Mouse (Mus musculus): ENCODE data around the gene Frmd4b. TPM values are rescaled to one million over a fixed set of nuclear protein-coding genes. Genes with fewer than 3 reads are reported as not detected.

Gene Frmd4b
- total RNA-seq, 2 experiments from 2014 or later = 21.6 to 24.3 TPM

DNA sequence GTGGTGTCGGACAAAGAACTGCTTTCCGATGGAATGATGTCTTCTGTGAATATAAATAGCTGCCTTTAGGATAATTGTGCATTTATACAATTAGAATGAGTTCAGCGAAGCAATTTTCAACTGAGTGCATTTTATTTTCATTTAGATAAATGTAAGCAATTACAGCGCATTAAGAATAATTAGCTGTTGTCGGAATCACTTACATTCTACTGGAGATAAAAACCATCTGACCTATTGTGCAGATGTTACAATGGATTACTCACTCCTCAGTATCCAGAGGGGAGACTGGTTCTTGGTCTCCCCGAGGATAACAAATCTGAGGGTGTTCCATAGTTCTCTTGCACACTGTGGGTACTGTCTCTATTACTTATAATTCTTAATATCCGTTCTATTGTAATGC lies 315.0 kb downstream of the Frmd4b start:
- intact Hi-C loops (cut with DNase I) = no loop called here
- DNase-seq = no peak

DNA sequence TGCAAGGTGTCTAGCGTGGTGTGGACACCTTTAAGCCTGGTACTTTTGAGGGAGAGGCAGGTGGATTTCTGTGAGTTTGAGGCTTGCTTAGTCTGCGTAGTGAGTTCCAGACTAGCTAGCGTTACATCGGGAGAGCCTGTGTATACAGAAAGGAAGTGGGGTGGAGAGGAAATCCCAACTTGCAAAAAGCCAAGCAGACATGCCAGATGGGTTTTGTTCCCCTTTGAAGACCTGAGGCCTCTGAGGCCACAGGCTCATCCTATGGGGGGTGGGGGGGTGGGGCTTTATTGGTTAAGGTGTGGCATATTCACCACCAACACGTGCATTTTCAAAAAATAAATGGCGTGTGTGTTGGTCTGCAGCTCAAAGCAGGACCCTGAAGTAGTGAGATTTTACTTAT lies 316.7 kb downstream of the Frmd4b start:
- no peak for DNase-seq
- intact Hi-C loops (cut with DNase I) = no loop called here

DNA sequence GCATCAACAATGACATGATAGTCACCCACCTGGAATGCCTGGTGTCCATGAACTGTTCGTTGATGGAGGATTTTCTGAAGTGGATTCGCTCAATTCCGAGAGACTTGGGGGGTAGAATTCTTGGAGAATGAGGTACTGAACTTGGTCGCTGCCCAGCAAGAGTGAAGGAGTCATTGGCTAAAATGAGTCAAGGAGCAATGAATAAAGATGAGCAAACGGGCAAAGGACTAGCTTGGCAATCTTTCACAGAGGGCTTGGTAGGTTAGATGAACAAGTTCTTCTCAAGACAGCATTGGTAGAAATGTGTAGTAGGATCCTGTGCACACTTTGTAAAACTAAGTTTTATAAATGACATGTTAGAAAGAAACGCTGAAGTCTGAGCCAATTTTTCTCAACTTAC lies 317.2 kb downstream of the Frmd4b start:
- intact Hi-C loops (cut with DNase I) = no loop called here
- no peak for DNase-seq

DNA sequence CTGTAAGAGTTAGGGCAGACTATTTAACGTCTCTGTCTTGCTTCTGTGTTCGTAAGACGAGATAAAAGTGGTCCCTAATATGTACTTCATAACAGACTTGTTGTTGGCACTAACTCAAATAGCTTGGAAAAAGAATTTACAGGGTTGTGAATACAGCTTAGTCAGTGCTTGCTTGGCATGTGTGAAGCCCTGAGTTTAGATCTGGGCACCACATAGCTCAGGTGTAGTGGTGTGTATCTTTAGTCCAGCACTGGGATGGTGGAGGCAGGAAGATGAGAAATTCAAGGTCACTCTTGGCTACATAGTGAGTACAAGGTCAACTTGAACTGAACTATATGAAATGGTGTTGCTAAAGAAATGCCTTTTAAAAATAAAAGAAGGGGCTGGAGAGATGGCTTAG lies 320.2 kb downstream of the Frmd4b start:
- intact Hi-C loops (cut with DNase I) = no loop called here

DNA sequence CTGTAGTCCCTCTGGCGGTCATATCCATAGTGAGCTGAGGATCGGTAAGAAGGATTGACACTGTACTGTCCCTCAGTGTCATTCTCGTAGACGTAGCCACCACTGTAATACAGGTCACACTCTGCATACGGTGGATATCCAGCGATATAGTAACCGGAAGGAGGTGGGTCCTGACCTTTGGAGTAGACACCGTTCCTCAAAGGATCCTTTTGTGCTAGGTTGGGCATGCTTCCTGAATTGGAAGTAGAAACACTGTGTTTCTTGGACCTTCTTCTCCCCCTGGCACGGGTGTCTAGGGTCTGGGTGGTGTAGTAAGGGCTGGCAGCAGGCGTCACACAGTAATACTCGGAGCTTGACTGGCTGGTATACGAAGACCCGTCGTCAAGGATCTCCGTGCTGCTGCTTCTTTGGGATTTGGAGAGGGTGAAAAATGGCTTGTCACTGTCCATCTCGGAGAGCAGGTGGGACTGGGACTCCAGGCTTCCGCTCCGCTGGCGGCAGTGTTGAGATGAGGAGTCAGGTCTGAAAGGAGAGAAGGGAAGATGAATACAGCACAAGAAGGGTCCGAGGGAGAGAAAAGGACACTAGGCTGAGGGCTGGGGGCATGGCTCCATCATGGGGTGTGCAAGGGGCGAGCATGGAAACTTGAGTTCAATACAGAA lies 321.3 kb downstream of the Frmd4b start:
- intact Hi-C loops (cut with DNase I) = no loop called here
- no peak for DNase-seq

More for the DNA sequence above, 320.2 kb downstream of the Frmd4b start:
- DNase-seq = no peak

GRCm38 (mm10) chr6:97295416-97295815 lies 321.9 kb downstream of the Frmd4b start:
- intact Hi-C loops (cut with DNase I) = no loop called here

DNA sequence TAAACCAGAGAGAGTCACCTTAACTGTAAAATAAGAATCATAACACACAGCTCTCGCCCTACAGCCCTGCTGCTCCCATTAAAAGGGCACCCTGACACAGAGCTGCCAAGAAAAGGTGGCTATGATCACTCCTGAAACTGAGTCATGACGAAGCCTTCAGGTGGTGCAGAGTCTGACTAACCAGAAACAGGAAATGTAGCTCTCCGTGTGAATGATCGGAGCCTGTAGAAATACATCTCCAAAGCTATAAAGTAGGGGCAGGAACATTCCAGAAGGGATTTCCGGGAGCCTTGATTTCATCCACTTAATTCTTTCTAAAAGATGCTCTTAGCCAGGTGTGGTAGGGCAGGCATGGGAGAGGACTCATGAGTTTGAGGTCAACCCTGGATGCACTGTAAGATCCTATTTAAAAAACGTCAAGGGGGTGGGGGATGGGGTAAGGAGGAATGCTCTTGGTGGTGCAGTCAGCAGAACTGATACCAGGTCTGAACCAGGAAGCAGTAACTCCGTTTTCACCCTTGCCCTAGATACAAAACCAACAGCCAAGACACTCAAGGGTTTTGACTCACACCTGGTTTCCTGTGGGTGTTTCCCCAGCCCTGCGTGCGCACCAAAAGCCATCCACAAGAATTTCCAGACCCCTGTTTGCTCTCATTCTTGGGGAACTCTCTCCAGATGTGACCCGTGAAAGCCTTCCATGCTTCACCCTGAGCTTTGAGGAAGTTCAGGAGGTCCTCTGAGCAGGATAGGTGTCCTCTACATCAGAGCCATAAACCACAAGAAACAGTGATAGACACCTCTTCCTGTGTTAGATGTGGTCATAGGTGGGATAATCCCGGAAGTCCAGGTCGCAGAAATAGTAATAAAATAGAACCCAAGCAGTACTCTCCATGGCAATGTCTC lies 323.4 kb downstream of the Frmd4b start:
- no peak for DNase-seq
- intact Hi-C loops (cut with DNase I) = no loop called here

More at GRCm38 (mm10) chr6:97295416-97295815, 321.9 kb downstream of the Frmd4b start:
- no peak for DNase-seq

- DNase-seq = no peak
- intact Hi-C loops (cut with DNase I) = no loop called here
Measured at GRCm38 (mm10) chr6:97292894-97293293, 324.4 kb downstream of the Frmd4b start.

DNA sequence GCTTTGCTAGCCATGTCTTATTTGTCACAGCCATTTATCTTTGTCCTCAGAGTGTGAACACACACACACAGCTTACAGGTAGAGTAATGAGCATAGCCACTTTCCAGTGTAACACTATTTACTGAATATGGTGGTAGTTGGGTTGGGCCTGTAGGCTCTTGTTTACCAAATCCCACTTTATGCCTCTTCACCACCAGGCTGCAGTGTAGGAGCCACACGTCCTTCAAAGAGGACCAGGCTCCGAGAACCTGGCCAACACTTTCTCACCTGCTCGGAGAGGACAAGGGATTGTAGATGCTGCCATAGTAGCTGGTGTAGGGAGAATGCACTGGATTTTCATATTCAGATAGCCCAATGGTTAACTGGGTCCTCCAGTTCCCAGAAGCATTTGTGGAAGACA lies 325.2 kb downstream of the Frmd4b start:
- intact Hi-C loops (cut with DNase I) = no loop called here
- DNase-seq = no peak

- DNase-seq = no peak
- intact Hi-C loops (cut with DNase I) = no loop called here
Measured at GRCm38 (mm10) chr6:97291159-97291908, 326.0 kb downstream of the Frmd4b start.

DNA sequence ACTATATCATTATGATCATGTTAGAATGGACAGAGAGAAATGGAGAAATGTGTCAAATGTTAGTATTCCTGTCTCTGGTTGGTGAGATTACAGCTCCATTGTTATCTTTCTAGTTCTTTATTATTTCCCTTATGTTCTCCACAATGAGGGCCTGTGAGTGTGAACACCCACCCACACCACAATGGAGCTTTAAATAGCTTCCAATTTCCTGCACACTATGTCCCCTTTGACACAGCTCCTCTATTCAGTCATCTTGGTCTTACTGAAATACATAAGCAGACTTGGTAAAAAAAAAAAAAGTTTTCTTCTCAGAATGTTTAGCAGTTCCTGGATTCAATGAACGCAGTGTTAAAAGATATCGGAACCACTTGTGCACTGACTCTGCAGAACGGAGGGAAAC lies 326.7 kb downstream of the Frmd4b start:
- DNase-seq = no peak
- intact Hi-C loops (cut with DNase I) = no loop called here

GRCm38 (mm10) chr6:97289838-97290237 lies 327.5 kb downstream of the Frmd4b start:
- no peak for DNase-seq
- intact Hi-C loops (cut with DNase I) = no loop called here

DNA sequence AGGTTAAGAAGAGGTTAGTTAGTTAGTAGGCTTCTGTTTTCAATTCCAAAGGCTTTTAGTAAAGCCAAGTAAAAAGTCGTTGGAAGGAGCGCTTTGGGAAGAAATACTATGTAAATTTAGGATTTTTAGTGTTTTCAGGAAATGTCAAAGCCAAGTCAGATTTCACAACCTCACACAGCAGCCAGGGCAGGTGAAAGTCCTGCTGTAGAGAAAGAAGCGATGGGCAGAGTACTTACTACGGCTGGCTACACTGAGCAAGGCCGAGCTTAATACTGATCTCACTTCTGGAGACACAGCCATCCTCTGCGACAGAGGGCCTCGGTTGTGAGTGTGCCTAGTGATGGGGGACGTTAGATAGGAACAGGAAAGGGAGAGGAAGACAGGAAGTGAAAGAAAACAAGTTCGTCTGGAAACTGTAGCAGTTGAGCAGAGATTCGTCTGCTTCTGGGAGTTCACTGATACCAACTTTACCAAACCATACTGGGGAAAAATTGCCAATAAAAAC lies 328.0 kb downstream of the Frmd4b start:
- no peak for DNase-seq
- intact Hi-C loops (cut with DNase I) = no loop called here

DNA sequence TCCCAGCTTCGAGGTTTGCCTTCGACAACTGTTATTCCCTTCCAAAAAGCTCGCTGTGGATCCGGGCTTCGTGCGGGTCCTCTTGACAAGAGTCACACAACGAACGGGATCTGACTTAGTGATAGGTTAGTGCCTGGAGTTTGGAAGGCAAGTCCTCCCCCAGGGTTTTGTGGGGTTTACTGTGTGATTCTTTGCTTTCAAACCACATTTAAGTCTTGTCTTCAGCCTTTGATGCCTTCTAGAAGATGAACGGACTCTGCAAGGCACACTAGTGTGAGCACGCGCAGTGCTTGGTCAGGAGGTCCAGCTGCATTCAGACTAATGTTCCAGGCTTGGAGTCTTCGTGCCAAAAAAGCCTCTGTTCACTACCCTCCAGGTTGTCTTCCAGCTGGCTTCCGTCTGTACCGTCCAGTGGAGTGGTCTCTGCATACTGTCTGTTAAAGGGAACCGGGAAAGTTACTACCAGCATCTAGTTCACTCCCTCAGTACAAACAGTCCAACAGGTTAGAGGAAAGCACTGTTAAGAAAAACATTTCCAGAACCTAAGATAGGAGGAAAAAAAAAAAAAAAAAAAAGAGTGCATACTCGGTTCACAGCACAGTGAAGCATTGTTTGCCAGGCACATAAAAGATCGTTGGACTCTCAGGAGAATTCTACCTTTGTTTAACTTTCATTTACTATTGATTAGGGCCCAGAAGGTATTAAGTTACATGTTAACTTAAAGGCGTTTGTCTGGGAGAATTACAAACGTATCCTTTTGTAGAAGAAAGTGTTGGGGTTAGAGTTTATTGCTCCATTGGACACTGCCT lies 329.1 kb downstream of the Frmd4b start:
- no peak for DNase-seq

DNA sequence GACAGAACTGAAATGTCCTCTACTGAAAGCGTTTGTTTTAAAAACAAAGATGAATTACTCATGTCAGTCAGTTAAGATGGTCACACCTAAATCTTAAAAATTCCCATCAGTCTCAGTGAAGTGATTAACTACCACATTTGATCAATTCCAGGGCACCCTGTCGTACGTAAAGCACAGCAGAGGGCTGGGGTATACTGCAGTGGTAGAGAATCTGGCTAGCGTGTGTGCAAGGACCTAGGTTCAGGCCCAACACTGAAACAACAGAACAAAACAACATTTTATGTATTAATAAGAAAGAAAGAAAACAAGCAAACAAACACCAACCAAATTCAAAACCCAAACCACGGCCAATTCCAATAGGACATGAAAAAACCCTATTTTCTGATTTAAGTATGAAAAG lies 331.0 kb downstream of the Frmd4b start:
- intact Hi-C loops (cut with DNase I) = no loop called here
- no peak for DNase-seq

More for the DNA sequence above, 329.1 kb downstream of the Frmd4b start:
- intact Hi-C loops (cut with DNase I) = no loop called here

DNA sequence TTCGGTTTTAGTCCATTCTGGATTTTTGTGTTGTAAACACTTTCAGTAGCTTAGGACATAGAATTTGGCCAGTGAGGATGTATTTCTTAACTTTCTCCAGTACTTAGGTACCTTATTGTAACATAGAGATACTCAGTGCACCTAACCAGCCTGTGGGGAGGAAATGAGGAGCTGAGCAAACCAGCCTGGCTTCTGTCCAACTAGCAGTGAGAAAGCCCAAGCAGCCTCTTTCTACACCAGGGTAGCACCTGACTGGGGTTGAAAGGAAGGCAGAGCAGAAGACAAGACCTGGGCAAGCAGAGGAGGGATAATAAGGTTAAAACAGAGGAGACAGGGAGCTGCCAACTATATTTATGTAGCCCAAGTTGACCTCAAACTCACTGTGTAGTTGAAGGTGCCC lies 333.7 kb downstream of the Frmd4b start:
- intact Hi-C loops (cut with DNase I) = no loop called here

DNA sequence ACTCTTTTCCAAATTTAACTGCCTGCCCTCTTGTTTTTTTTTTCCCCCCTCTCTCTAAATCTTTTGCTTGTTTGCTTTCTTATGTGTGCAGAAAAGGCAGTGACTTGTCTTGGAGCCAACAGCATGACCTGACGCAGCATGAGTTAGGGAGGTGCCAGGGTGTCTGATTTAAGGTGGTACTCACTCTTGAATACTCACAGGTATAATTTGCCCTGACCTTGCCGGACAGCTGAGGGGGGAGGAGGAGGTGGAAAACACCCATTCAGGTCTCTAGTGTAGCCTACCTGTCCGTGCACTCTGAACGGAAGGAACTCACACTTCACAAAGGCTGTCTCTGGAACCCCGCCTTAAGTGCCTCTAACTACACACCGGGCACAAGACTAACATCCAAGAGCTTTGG lies 338.5 kb downstream of the Frmd4b start:
- peak; percentile 48 to 51 for DNase-seq

More for the DNA sequence above, 333.7 kb downstream of the Frmd4b start:
- no peak for DNase-seq

DNA sequence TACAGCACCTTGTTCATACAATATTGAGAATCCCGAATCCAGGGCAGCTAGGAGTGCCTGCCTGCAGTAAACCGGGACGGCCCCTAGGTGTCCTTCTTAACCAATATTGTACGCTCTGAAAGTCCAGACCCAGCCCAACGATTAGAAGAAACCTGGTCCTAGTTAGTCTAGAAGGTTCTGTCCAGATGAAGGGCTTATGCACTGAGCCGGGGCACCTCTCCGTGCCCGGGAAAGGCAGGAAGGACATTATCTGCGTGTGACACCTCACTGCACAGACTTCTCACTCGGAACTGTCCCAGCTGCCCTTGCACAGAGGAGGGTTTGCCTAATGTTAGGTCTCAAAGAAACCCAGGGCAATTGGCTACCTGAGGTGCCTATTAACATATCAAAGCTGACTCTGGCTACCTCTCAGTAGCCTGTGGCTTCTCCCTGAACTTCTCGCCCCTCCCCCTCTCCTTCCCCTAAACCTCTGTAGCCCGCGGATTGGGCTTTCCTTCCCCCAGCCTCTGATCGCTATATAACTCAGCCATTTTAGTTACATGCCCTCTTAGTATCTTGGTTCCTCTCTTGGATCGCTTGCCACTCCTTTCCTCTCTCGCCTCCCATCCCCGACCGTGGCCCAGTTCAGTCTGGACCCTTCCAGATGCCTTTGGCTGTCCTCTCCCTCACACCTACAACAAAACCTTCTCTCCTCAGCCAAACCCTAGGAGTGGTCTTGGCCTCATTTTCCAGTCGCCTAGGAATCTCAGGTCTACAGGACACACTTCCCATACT lies 339.1 kb downstream of the Frmd4b start:
- intact Hi-C loops (cut with DNase I) = loop anchor here (1.0 to 10.0 kb wide), 6 partner anchors 69 to 727 kb away; no protein-coding TSS in a partner anchor
- DNase-seq = peak; percentile 88 to 89

More for the DNA sequence above, 338.5 kb downstream of the Frmd4b start:
- intact Hi-C loops (cut with DNase I) = loop anchor here (1.0 to 10.0 kb wide), 6 partner anchors 68 to 726 kb away; no protein-coding TSS in a partner anchor

DNA sequence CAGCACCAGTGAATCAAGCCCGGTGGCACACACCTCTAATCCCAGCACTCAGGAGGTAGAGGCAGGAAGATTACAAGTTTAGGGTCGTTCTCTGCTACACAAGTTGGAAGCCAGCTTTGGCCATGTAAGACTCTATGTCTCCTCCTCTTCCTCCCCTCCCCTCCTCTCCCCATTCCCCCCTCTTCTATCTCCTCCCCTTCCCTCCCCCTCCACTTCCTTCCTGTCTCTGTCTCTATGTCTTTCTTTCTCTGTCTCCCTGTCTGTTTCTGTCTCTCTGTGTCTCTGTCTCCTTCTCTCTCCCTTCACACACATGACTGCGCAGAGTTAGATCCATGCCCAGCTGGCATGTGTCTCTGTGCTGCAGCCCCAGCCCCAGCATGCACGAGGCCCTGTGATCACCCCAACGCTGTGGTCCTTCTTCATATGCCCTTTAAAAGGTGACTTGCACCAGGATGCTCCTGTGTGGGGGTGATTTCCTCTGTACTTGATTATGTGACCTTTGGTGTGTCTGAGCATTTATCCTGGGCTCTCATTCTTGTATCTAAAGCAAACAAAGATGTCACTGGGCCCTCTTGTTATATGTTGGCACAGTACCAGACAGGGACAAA lies 340.3 kb downstream of the Frmd4b start:
- intact Hi-C loops (cut with DNase I) = loop anchor here (2.0 to 10.0 kb wide), 4 partner anchors 26 to 728 kb away; no protein-coding TSS in a partner anchor
- no peak for DNase-seq
